Mouse (Mus musculus) ES-E14 (cell line): Measurements from ENCODE around the gene Tanc2. TPM values are rescaled to one million over a fixed set of nuclear protein-coding genes. Genes with fewer than 3 reads are reported as not detected.

Experiments used
- DNase-seq: peaks from one replicate; pipeline ENCODE4 v3.0.0-alpha.2; 2013; ENCODE audit warnings: low read depth, low spot score
- H3K27ac ChIP-seq: 2 replicates; pipeline ENCODE4 v1.5.1; 2012; ENCODE audit warnings: low read depth, mild to moderate bottlenecking, low read length, moderate library complexity, mixed read lengths; ENCODE audit not compliant: poor library complexity, insufficient read depth, severe bottlenecking
- H3K36me3 ChIP-seq: 2 replicates; pipeline ENCODE4 v1.6.1; 2012; ENCODE audit warnings: mild to moderate bottlenecking, low read length, moderate library complexity, mixed read lengths; ENCODE audit not compliant: control insufficient read depth, poor library complexity, insufficient read depth, severe bottlenecking
- H3K4me1 ChIP-seq, 2 experiments: fragments of 150-350 bp in 1 of 2; sonication (generic) in 1 of 2; 2 replicates each; pipeline ENCODE4 v1.6.1; 2012; ENCODE audit warnings: low read length in 2 of 2, mild to moderate bottlenecking in 1 of 2, mixed read lengths in 1 of 2; ENCODE audit not compliant: control insufficient read depth in 2 of 2, insufficient read depth in 2 of 2, poor library complexity in 1 of 2
- H3K4me3 ChIP-seq, 2 experiments: fragments of 150-350 bp in 1 of 2; sonication (generic) in 1 of 2; 2 replicates each; pipeline ENCODE4 v1.5.1; 2012; ENCODE audit warnings: low read length in 2 of 2, low read depth in 1 of 2, mild to moderate bottlenecking in 1 of 2, mixed read lengths in 1 of 2; ENCODE audit not compliant: insufficient read depth in 1 of 2, poor library complexity in 1 of 2, severe bottlenecking in 1 of 2
- H3K9ac ChIP-seq: 2 replicates; pipeline ENCODE4 v1.6.1; 2012; ENCODE audit warnings: low read depth, mild to moderate bottlenecking, low read length, mixed read lengths; ENCODE audit not compliant: poor library complexity, insufficient read depth, severe bottlenecking
- H3K9me3 ChIP-seq: fragments of 150-350 bp; sonication (generic); 2 replicates; pipeline ENCODE4 v1.6.1; 2012; ENCODE audit warnings: low read depth, mild to moderate bottlenecking, low read length; ENCODE audit not compliant: control insufficient read depth, insufficient read depth
- CHD2 ChIP-seq: IDR thresholded peaks from 2 replicates; pipeline ENCODE4 v1.6.1; 2014; ENCODE audit warnings: mild to moderate bottlenecking, low read depth, low read length, inconsistent platforms
- HCFC1 ChIP-seq: IDR thresholded peaks from 2 replicates; pipeline ENCODE4 v1.6.1; 2012; ENCODE audit warnings: low read length, inconsistent platforms, borderline replicate concordance; ENCODE audit not compliant: insufficient read depth
- MAFK ChIP-seq: IDR thresholded peaks from 2 replicates; pipeline ENCODE4 v1.6.1; 2014; ENCODE audit warnings: mild to moderate bottlenecking, low read depth, low read length, inconsistent platforms; ENCODE audit not compliant: insufficient read depth
- ZC3H11A ChIP-seq: IDR thresholded peaks from 2 replicates; pipeline ENCODE4 v1.6.1; 2012; ENCODE audit warnings: low read depth, mild to moderate bottlenecking, inconsistent platforms, low read length, borderline replicate concordance
- ZNF384 ChIP-seq: IDR thresholded peaks from 2 replicates; pipeline ENCODE4 v1.6.1; 2012; ENCODE audit warnings: low read depth, low read length, inconsistent platforms
- in situ Hi-C, 2 experiments: fragments of 600-800 bp; cut with MboI; formaldehyde crosslinking; loops; one replicate each; pipeline ENCODE4 v1.15.1; 2025; ENCODE audit warnings: low sequenced_read_pairs in 2 of 2, inconsistent platforms in 1 of 2; ENCODE audit not compliant: unreplicated experiment in 2 of 2
- total RNA-seq: library from RNA; depleted of rRNA; stranded (reverse); fragments of 300-350 nt; gene quantifications from 2 replicates; pipeline ENCODE4 v1.2.3, GENCODE M21; 2012

The Tanc2 gene
- total RNA-seq, 1 experiment, result 5.8 TPM

DNA sequence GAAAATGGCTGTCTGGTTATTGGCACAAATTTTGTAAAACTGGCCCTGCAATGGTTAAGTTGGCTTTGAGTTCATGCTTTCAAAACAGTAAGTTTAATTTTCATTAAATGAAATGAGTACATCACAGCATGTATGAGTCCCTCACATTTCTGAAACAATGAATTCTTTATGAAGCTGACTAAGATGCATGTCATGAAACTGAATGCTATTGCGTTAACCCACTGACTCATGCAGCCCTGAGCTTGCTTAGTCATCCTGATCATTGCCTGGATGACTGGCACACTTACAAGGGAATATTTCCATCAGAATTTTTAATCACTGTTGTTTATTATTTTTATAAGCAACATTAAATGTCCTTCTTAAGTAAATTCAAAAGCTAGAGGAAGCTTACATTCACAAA lies 233.5 kb downstream of the Tanc2 start:
- TF ChIP-seq ZNF384 (no peak), ZC3H11A (no peak), MAFK (no peak), CHD2 (no peak), HCFC1 (no peak)
- no peaks in the 10 kb centered on the region for H3K36me3 ChIP-seq
- no peak for DNase-seq
- no peaks in the 10 kb centered on the region for H3K9me3 ChIP-seq
- H3K9ac ChIP-seq, result no peak overlapping the region
- no peak overlapping the region for H3K27ac ChIP-seq
- no peak overlapping the region for H3K4me3 ChIP-seq
- no peaks in the 10 kb centered on the region for H3K4me1 ChIP-seq
- in situ Hi-C loops, result no loop called here

GRCm38 (mm10) chr11:105823759-105824158 lies 234.0 kb downstream of the Tanc2 start:
- in situ Hi-C loops, result no loop called here
- DNase-seq, result no peak

GRCm38 (mm10) chr11:105828175-105828574 lies 238.4 kb downstream of the Tanc2 start:
- TF ChIP-seq ZC3H11A, result no peak
- Histone ChIP-seq H3K4me1 (no peaks in the 10 kb centered on the region), H3K27ac (no peak overlapping the region), H3K4me3 (no peak overlapping the region), H3K36me3 (no peaks in the 10 kb centered on the region), H3K9ac (no peak overlapping the region), H3K9me3 (no peaks in the 10 kb centered on the region)
- in situ Hi-C loops, result no loop called here
- DNase-seq, result no peak

More at GRCm38 (mm10) chr11:105823759-105824158, 234.0 kb downstream of the Tanc2 start:
- Histone ChIP-seq H3K9ac (no peak overlapping the region), H3K9me3 (no peaks in the 10 kb centered on the region), H3K4me3 (no peak overlapping the region), H3K27ac (no peak overlapping the region), H3K36me3 (no peaks in the 10 kb centered on the region), H3K4me1 (no peaks in the 10 kb centered on the region)
- TF ChIP-seq HCFC1, result no peak
- TF ChIP-seq ZNF384, result no peak
- no peak for TF ChIP-seq CHD2

DNA sequence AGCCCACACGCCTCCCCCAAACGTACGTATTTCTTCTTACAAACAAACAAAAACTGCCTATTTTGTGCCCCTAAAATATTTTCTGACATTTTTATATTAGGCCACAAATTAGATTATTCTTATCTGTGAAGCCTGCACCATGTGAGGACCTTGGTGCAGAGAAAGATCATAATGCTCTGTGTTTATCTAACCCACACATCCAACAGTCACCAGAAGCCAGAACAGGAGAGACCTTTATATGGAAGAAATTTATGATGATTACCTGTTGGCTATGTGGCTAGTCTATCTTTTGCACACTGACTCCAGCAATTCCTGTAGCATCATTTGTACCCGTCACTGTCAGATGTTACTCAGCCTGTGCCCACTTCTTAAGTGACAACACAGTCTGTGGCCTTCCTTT lies 245.4 kb downstream of the Tanc2 start:
- Histone ChIP-seq H3K4me3 (no peak overlapping the region), H3K36me3 (no peaks in the 10 kb centered on the region), H3K4me1 (no peaks in the 10 kb centered on the region), H3K27ac (no peak overlapping the region), H3K9me3 (no peaks in the 10 kb centered on the region), H3K9ac (no peak overlapping the region)
- in situ Hi-C loops, result no loop called here
- TF ChIP-seq ZC3H11A, result no peak
- no peak for TF ChIP-seq CHD2
- no peak for TF ChIP-seq HCFC1
- TF ChIP-seq ZNF384, result no peak
- TF ChIP-seq MAFK, result no peak
- no peak for DNase-seq

DNA sequence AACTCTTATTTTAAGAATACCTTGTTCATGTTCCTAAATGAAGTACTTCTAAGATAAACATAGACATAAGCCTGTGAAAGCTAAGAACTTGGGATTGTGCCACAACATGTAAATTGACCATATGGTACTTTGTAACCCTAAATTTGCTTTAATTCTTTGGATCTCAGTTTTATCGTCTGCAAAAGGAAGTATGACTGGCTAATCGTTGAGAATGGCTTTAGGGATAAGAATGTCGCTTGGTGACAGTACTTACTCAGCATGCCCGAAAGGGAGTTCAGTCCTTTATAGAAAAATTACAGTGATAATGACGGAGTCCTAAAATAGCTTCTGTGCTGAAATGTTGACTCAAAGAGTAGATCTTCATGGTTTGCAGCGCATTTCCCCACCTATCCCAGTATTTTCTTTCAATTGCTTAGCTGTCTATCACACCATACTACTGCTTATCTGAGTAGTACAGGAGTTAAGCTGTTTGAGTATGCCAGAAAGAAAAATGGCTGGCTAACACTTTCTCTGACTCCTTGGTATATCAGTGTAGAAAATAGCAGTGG lies 246.6 kb downstream of the Tanc2 start:
- no peak for TF ChIP-seq CHD2
- no peak for TF ChIP-seq ZC3H11A
- TF ChIP-seq MAFK, result no peak
- TF ChIP-seq ZNF384, result no peak
- in situ Hi-C loops, result no loop called here

More for the DNA sequence above, 246.6 kb downstream of the Tanc2 start:
- Histone ChIP-seq H3K27ac (no peak overlapping the region), H3K4me1 (no peaks in the 10 kb centered on the region), H3K9me3 (no peaks in the 10 kb centered on the region), H3K9ac (no peak overlapping the region), H3K36me3 (no peaks in the 10 kb centered on the region), H3K4me3 (no peak overlapping the region)
- DNase-seq, result no peak
